Mouse (Mus musculus) kidney, postnatal 25 days (tissue): Measurements from ENCODE around the gene Hspg2.
"Not testable (repeated sequence)": the region's sequence is repeated elsewhere in the genome, so short reads cannot be mapped to it uniquely, and the experiment has no call there.

Source experiments
- DNase-seq, 2 experiments: peaks; one replicate each; pipeline ENCODE4 v3.0.0; 2021; ENCODE audit warnings: mixed read lengths in 2 of 2

Hspg2 gene

GRCm38 (mm10) chr4:137468260-137469080 lies at the start of gene Hspg2:
Gene Hspg2 (plus strand): TSS chr4:137468769.
- peak; percentile 96 to 98 for DNase-seq

GRCm38 (mm10) chr4:137430502-137430901 lies 38.1 kb upstream of the Hspg2 start, which contains the start of gene Cela3b:
Gene Cela3b (minus strand): TSS chr4:137430540.
- no peak for DNase-seq

- not testable (repeated sequence) for DNase-seq
These were observed 35.6 kb upstream of the Hspg2 start for GRCm38 (mm10) chr4:137432700-137433550.

- DNase-seq: no peak
These were observed 31.4 kb upstream of the Hspg2 start for GRCm38 (mm10) chr4:137436979-137437669.

- DNase-seq: no peak
These were observed 29.7 kb upstream of the Hspg2 start for GRCm38 (mm10) chr4:137438842-137439241.

GRCm38 (mm10) chr4:137441332-137441731 lies 27.2 kb upstream of the Hspg2 start:
- DNase-seq: no peak

- peak; percentile 58 to 88 for DNase-seq
These were observed 24.9 kb upstream of the Hspg2 start for GRCm38 (mm10) chr4:137443625-137444024.

GRCm38 (mm10) chr4:137445881-137446280 lies 22.7 kb upstream of the Hspg2 start:
- no peak for DNase-seq

GRCm38 (mm10) chr4:137447363-137448196 lies 21.0 kb upstream of the Hspg2 start:
- peak in 1 of 2 experiments; percentile 38 for DNase-seq

- DNase-seq: peak; percentile 46 to 54
These were observed 20.4 kb upstream of the Hspg2 start for GRCm38 (mm10) chr4:137448197-137448596.

- DNase-seq: no peak
These were observed 19.9 kb upstream of the Hspg2 start for GRCm38 (mm10) chr4:137448641-137449040.

- no peak for DNase-seq
These were observed 19.4 kb upstream of the Hspg2 start for GRCm38 (mm10) chr4:137449132-137449531.

GRCm38 (mm10) chr4:137449715-137450114 lies 18.9 kb upstream of the Hspg2 start:
- no peak for DNase-seq

- DNase-seq: no peak
These were observed 16.4 kb upstream of the Hspg2 start for GRCm38 (mm10) chr4:137452190-137452589.

- DNase-seq: no peak
These were observed 15.3 kb upstream of the Hspg2 start, which contains the start of gene 1700013G24Rik for GRCm38 (mm10) chr4:137453234-137453767. Gene 1700013G24Rik (plus strand): TSS chr4:137453284.

- DNase-seq: no peak
These were observed 14.0 kb upstream of the Hspg2 start for GRCm38 (mm10) chr4:137454582-137454981.

- no peak for DNase-seq
These were observed 12.0 kb upstream of the Hspg2 start for GRCm38 (mm10) chr4:137456581-137456980.

- no peak for DNase-seq
These were observed 11.3 kb upstream of the Hspg2 start for GRCm38 (mm10) chr4:137457292-137457691.

- no peak for DNase-seq
These were observed 10.3 kb upstream of the Hspg2 start for GRCm38 (mm10) chr4:137458310-137458709.

GRCm38 (mm10) chr4:137458861-137459260 lies 9.7 kb upstream of the Hspg2 start:
- no peak for DNase-seq

- no peak for DNase-seq
These were observed 7.9 kb upstream of the Hspg2 start for GRCm38 (mm10) chr4:137460676-137461075.

GRCm38 (mm10) chr4:137461217-137461616 lies 7.4 kb upstream of the Hspg2 start:
- DNase-seq: no peak
